Mouse (Mus musculus) G1E (cell line): ENCODE measurements around the gene Rinl. TPM values are rescaled to one million over a fixed set of nuclear protein-coding genes. Genes with fewer than 3 reads are reported as not detected.

ENCODE experiments used
- ATAC-seq: 2 replicates; pipeline ENCODE4 v1.8.0; 2016; ENCODE audit warnings: mild to moderate bottlenecking; ENCODE audit not compliant: insufficient number of reproducible peaks, poor library complexity, low FRiP score, severe bottlenecking; ENCODE audit errors: extremely low read depth
- DNase-seq: peaks from one replicate; pipeline ENCODE4 v3.0.0; 2012; ENCODE audit warnings: low spot score
- H3K27me3 ChIP-seq: 2 replicates; pipeline ENCODE4 v1.6.1; 2012; ENCODE audit warnings: mild to moderate bottlenecking, low read length, inconsistent platforms; ENCODE audit not compliant: insufficient read depth
- H3K36me3 ChIP-seq: replicated peaks from 2 replicates; pipeline ENCODE3; 2012; ENCODE audit warnings: mild to moderate bottlenecking, inconsistent platforms
- H3K4me1 ChIP-seq: 2 replicates; pipeline ENCODE4 v1.6.1; 2012; ENCODE audit warnings: low read depth, low read length, inconsistent platforms, mixed read lengths; ENCODE audit not compliant: insufficient read depth
- H3K4me3 ChIP-seq: 2 replicates; pipeline ENCODE4 v1.5.1; 2012; ENCODE audit warnings: low read depth, mild to moderate bottlenecking, inconsistent platforms, low read length, moderate library complexity, mixed read lengths
- H3K9me3 ChIP-seq: replicated peaks from 2 replicates; pipeline ENCODE4 v1.6.1; 2012; ENCODE audit warnings: inconsistent platforms
- CTCF ChIP-seq: IDR thresholded peaks from 2 replicates; pipeline ENCODE4 v1.5.1; 2012; ENCODE audit warnings: low read depth, low read length, inconsistent platforms, mixed read lengths
- GATA1 ChIP-seq: IDR thresholded peaks from 2 replicates; pipeline ENCODE4 v1.6.1; 2012; ENCODE audit warnings: borderline replicate concordance, low read length, inconsistent platforms, mixed read lengths
- GATA2 ChIP-seq: IDR thresholded peaks from 2 replicates; pipeline ENCODE4 v1.6.1; 2012; ENCODE audit warnings: low read depth, low read length, inconsistent platforms, borderline replicate concordance
- POLR2AphosphoS5 ChIP-seq: IDR thresholded peaks from 2 replicates; pipeline ENCODE4 v1.6.1; 2012; ENCODE audit warnings: low read depth, low read length, inconsistent platforms; ENCODE audit not compliant: insufficient replicate concordance
- TAL1 ChIP-seq: conservative IDR thresholded peaks from 2 replicates; pipeline ENCODE4 v1.6.1; 2012; ENCODE audit warnings: low read depth, low read length, inconsistent platforms, mixed read lengths
- polyA plus RNA-seq: library from polyadenylated mRNA; stranded (reverse); fragments of >175 nt; gene quantifications from 2 replicates; pipeline ENCODE4 v1.2.3, GENCODE M21; 2012
- total RNA-seq, 2 experiments: library from RNA; stranded (forward) in 1 of 2; stranded (reverse) in 1 of 2; fragments of 200-1000 nt in 1 of 2; fragments of >200 nt in 1 of 2; fragmentation: Nextera tagmentation in 1 of 2; gene quantifications; 2 replicates each; pipeline ENCODE4 v1.2.3; 2014 to 2017

Rinl gene
- total and polyA plus RNA-seq, 3 experiments, result 1.4 to 1.8 (median 1.4) TPM

- ATAC-seq (no peak), DNase-seq (no peak)
- Histone ChIP-seq H3K4me3 (no peak overlapping the region), H3K36me3 (peaks cover 53% of the 10 kb centered on the region), H3K9me3 (peaks cover 7% of the 10 kb centered on the region), H3K4me1 (peaks cover 21% of the 10 kb centered on the region), H3K27me3 (peaks cover 17% of the 10 kb centered on the region)
- TF ChIP-seq GATA2 (no peak), GATA1 (no peak), CTCF (no peak), TAL1 (no peak), POLR2AphosphoS5 (no peak)
Measured at GRCm38 (mm10) chr7:28830981-28831380, 42.2 kb downstream of the Rinl start.

GRCm38 (mm10) chr7:28831411-28832125 lies 42.8 kb downstream of the Rinl start:
- Histone ChIP-seq H3K4me1 (peaks cover 15% of the 10 kb centered on the region), H3K27me3 (peaks cover 19% of the 10 kb centered on the region), H3K36me3 (peaks cover 47% of the 10 kb centered on the region), H3K4me3 (no peak overlapping the region), H3K9me3 (peaks cover 7% of the 10 kb centered on the region)
- TF ChIP-seq GATA1 (no peak), TAL1 (no peak), CTCF (no peak), POLR2AphosphoS5 (no peak), GATA2 (no peak)
- no peak for ATAC-seq
- no peak for DNase-seq

DNA sequence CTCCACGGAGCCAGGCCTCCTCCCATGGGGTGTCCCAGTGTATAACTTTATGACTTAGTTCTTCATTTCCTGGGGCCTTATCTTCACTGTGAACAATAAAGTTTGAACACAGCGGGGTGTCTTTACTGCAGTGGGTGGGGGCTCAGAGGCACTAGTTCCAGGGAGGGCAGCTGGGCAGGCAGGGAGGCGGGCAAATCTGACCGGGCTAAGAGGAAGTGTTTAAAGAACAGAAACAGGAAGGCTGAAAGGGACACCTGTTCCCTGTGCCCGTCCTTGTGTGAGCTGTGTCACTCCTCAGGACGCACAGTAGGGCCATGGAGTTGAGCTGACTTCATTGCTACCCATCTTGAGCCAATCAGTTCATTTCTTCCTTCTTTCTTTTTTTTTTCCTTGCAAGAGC lies 43.4 kb downstream of the Rinl start:
- H3K27me3 ChIP-seq, result peaks cover 25% of the 10 kb centered on the region
- ATAC-seq (no peak), DNase-seq (no peak)
- peaks cover 15% of the 10 kb centered on the region for H3K4me1 ChIP-seq
- peaks cover 46% of the 10 kb centered on the region for H3K36me3 ChIP-seq
- no peak overlapping the region for H3K4me3 ChIP-seq
- TF ChIP-seq TAL1 (no peak), GATA1 (no peak), POLR2AphosphoS5 (no peak), GATA2 (no peak), CTCF (no peak)
- peaks cover 7% of the 10 kb centered on the region for H3K9me3 ChIP-seq

GRCm38 (mm10) chr7:28833723-28834347 lies 45.1 kb downstream of the Rinl start, which contains the start of gene Lgals4:
TSS of gene Lgals4 (plus strand) at chr7:28833854.
- ATAC-seq (no peak; the same call in 1 of the 2 replicates), DNase-seq (no peak)
- TF ChIP-seq GATA1 (no peak), TAL1 (no peak), GATA2 (no peak), POLR2AphosphoS5 (no peak), CTCF (no peak)
- Histone ChIP-seq H3K4me1 (peaks cover 10% of the 10 kb centered on the region), H3K27me3 (peaks cover 29% of the 10 kb centered on the region), H3K4me3 (no peak within 1 kb of the TSS), H3K9me3 (peaks cover 7% of the 10 kb centered on the region), H3K36me3 (peaks cover 34% of the 10 kb centered on the region)

DNA sequence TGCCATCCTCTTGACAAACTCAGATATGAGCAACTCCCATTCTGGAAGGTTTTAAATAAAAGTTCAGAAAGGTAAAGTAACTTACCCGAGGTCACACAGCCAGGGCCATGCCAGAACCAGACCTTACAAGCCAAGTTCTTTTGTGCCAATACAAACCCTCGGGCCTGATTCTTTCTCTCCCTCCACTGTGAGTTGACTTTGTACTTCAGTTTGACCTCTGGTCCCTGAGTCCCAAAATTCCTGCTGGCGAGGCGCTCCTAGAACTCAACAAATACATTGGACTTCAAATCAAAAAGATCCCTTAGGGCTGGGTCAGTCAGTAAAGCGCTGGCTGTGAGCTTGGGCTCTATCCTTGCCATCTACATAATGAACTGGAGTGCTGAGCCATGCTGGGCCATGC lies 48.2 kb downstream of the Rinl start:
- peaks cover 37% of the 10 kb centered on the region for H3K27me3 ChIP-seq
- peaks cover 5% of the 10 kb centered on the region for H3K36me3 ChIP-seq
- H3K4me1 ChIP-seq, result peaks cover 4% of the 10 kb centered on the region
- TF ChIP-seq POLR2AphosphoS5 (no peak), GATA1 (no peak)
- ATAC-seq (no peak), DNase-seq (no peak)
- no peak overlapping the region for H3K4me3 ChIP-seq
- H3K9me3 ChIP-seq, result no peaks in the 10 kb centered on the region

DNA sequence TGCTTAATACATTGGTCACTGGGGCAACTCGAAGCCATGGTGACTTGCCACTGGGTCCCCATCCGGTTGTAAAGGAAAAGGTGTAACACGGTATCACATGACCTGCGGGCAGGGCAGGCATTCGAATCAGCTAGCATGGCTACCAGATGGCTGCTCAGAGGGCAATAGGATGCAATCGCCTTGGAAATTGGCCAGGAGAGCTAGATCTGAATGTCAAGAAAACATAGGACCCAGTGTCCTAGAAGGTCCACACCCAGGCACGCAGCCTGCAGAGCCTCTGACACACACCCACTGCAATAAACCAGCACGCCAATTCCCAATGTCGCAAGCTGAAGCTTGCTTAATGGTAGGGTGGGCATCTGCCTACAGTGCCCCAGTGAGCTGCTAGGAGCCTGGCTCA lies 49.6 kb downstream of the Rinl start:
- H3K36me3 ChIP-seq, result no peaks in the 10 kb centered on the region
- ATAC-seq (no peak), DNase-seq (no peak)
- TF ChIP-seq GATA1 (no peak), CTCF (no peak), TAL1 (no peak), GATA2 (no peak), POLR2AphosphoS5 (no peak)
- peaks cover 39% of the 10 kb centered on the region for H3K27me3 ChIP-seq
- no peaks in the 10 kb centered on the region for H3K9me3 ChIP-seq
- H3K4me3 ChIP-seq, result no peak overlapping the region
- H3K4me1 ChIP-seq, result no peaks in the 10 kb centered on the region; the same call in 1 of the 2 replicates
